Mouse (Mus musculus) myocyte (in vitro differentiated cells): Measurements from ENCODE around the gene Ttc14. TPM values are rescaled to one million over a fixed set of nuclear protein-coding genes. Genes with fewer than 3 reads are reported as not detected.
A peak's percentile ranks its signal among the peaks of the same experiment; 100 is the strongest.

Source experiments
- H3K27me3 ChIP-seq: one replicate; pipeline ENCODE4 v1.6.1; 2011; ENCODE audit not compliant: control insufficient read depth, insufficient read depth, insufficient read length
- H3K36me3 ChIP-seq: one replicate; pipeline ENCODE4 v1.6.1; 2011; ENCODE audit not compliant: control insufficient read depth, insufficient read depth
- H3K4me2 ChIP-seq: one replicate; pipeline ENCODE4 v1.6.1; 2011; ENCODE audit warnings: low read depth, control low read depth
- H3K4me3 ChIP-seq: one replicate; pipeline ENCODE4 v1.5.1; 2011; ENCODE audit warnings: mild to moderate bottlenecking, control low read depth, moderate library complexity
- H3K79me2 ChIP-seq: one replicate; pipeline ENCODE4 v1.6.1; 2011; ENCODE audit not compliant: control insufficient read depth, insufficient read depth
- H3ac ChIP-seq: one replicate; pipeline ENCODE4 v1.6.1; 2011; ENCODE audit not compliant: control insufficient read depth, insufficient read length
- CEBPB ChIP-seq: IDR thresholded peaks from 2 replicates; pipeline ENCODE4 v1.6.1; 2011; ENCODE audit warnings: mild to moderate bottlenecking, moderate library complexity; ENCODE audit not compliant: poor library complexity, insufficient read depth, severe bottlenecking
- E2F4 ChIP-seq: IDR thresholded peaks from one replicate; pipeline ENCODE4 v1.6.1; 2011; ENCODE audit warnings: mild to moderate bottlenecking, control low read depth, moderate library complexity; ENCODE audit not compliant: insufficient read depth
- MAX ChIP-seq: IDR thresholded peaks from one replicate; pipeline ENCODE4 v1.6.1; 2011; ENCODE audit warnings: low read depth, mild to moderate bottlenecking, control low read depth
- MYOD1 ChIP-seq, 3 experiments: IDR thresholded peaks; one replicate each; pipeline ENCODE4 v1.6.1; 2011; ENCODE audit warnings: control low read depth in 2 of 3, low read depth in 2 of 3, mild to moderate bottlenecking in 2 of 3, moderate library complexity in 1 of 3; ENCODE audit not compliant: insufficient read length in 2 of 3, control insufficient read depth in 1 of 3
- MYOG ChIP-seq, 3 experiments: IDR thresholded peaks; one replicate each; pipeline ENCODE4 v1.6.1; 2011; ENCODE audit warnings: control low read depth in 2 of 3, low read depth in 2 of 3, mild to moderate bottlenecking in 2 of 3; ENCODE audit not compliant: insufficient read length in 2 of 3, control insufficient read depth in 1 of 3, insufficient read depth in 1 of 3
- POLR2A ChIP-seq: IDR thresholded peaks from one replicate; pipeline ENCODE4 v1.6.1; 2011; ENCODE audit warnings: low read depth, mild to moderate bottlenecking, control low read depth, moderate library complexity; ENCODE audit not compliant: insufficient read length
- POLR2AphosphoS2 ChIP-seq: IDR thresholded peaks from one replicate; pipeline ENCODE4 v1.6.1; 2011; ENCODE audit warnings: low read depth, control low read depth; ENCODE audit not compliant: insufficient read length
- REST ChIP-seq: IDR thresholded peaks from one replicate; pipeline ENCODE4 v1.6.1; 2011; ENCODE audit warnings: mild to moderate bottlenecking, control low read depth, moderate library complexity; ENCODE audit not compliant: insufficient read depth, insufficient read length
- SRF ChIP-seq: IDR thresholded peaks from one replicate; pipeline ENCODE4 v1.6.1; 2011; ENCODE audit warnings: low read depth; ENCODE audit not compliant: control insufficient read depth, insufficient read length
- TCF12 ChIP-seq: IDR thresholded peaks from one replicate; pipeline ENCODE4 v1.6.1; 2011; ENCODE audit warnings: mild to moderate bottlenecking, control low read depth; ENCODE audit not compliant: poor library complexity, insufficient read depth, severe bottlenecking
- TCF3 ChIP-seq: IDR thresholded peaks from one replicate; pipeline ENCODE4 v1.6.1; 2011; ENCODE audit warnings: low read depth, control low read depth; ENCODE audit not compliant: insufficient read length
- USF1 ChIP-seq: IDR thresholded peaks from one replicate; pipeline ENCODE4 v1.6.1; 2011; ENCODE audit warnings: low read depth, mild to moderate bottlenecking, control low read depth, moderate library complexity
- polyA plus RNA-seq: library from polyadenylated mRNA; unstranded; fragments of >200 nt; fragmentation: generic; extraction: Trizol; gene quantifications from one replicate; pipeline ENCODE4 v1.2.1, GENCODE M21; 2012; ENCODE audit warnings: missing spikeins

Gene Ttc14
- polyA plus RNA-seq, result 3.2 TPM

- TF ChIP-seq E2F4 (peak; percentile 50), POLR2AphosphoS2 (peak; percentile 77), MYOD1 (IDR thresholded peaks at IDR 0.05; ENCODE audit: control insufficient read depth in 1 of 3, insufficient read length in 2 of 3, low read depth in 2 of 3) (no peak), SRF (no peak), POLR2A (peak; percentile 92), TCF12 (no peak), USF1 (no peak), REST (no peak), CEBPB (no peak), MYOG (IDR thresholded peaks at IDR 0.05; ENCODE audit: control insufficient read depth in 1 of 3, insufficient read depth in 1 of 3, insufficient read length in 2 of 3, low read depth in 2 of 3) (peak in 1 of 3 experiments; percentile 20), MAX (no peak), TCF3 (no peak)
- peak within 1 kb of the TSS; percentile 99 for H3K4me2 ChIP-seq
- peaks cover 24% of the 10 kb centered on the region for H3K79me2 ChIP-seq
- peak within 1 kb of the TSS; percentile 41 for H3K4me3 ChIP-seq
- peaks cover 15% of the 10 kb centered on the region for H3K36me3 ChIP-seq
- H3K27me3 ChIP-seq, result no peaks in the 10 kb centered on the region
- H3ac ChIP-seq, result peak within 1 kb of the TSS; percentile 96
Observed at GRCm38 (mm10) chr3:33799617-33800512, at the start of gene Ttc14. TSS of gene Ttc14 (plus strand) at chr3:33799832.

- no peaks in the 10 kb centered on the region for H3K36me3 ChIP-seq
- H3K4me3 ChIP-seq, result no peak overlapping the region
- H3ac ChIP-seq, result no peak overlapping the region
- TF ChIP-seq POLR2A, result no peak
- TF ChIP-seq SRF, result no peak
- no peak for TF ChIP-seq TCF3
- no peak for TF ChIP-seq MYOG (IDR thresholded peaks at IDR 0.05; ENCODE audit: control insufficient read depth in 1 of 3, insufficient read depth in 1 of 3, insufficient read length in 2 of 3, low read depth in 2 of 3)
- no peak for TF ChIP-seq CEBPB
- TF ChIP-seq TCF12, result no peak
- no peak for TF ChIP-seq POLR2AphosphoS2
- no peak for TF ChIP-seq MAX
- no peak for TF ChIP-seq E2F4
- no peak for TF ChIP-seq USF1
- no peak for TF ChIP-seq REST
- H3K4me2 ChIP-seq, result no peak overlapping the region
- no peaks in the 10 kb centered on the region for H3K79me2 ChIP-seq
- no peaks in the 10 kb centered on the region for H3K27me3 ChIP-seq
Observed at GRCm38 (mm10) chr3:33790975-33791374, 8.7 kb upstream of the Ttc14 start.

DNA sequence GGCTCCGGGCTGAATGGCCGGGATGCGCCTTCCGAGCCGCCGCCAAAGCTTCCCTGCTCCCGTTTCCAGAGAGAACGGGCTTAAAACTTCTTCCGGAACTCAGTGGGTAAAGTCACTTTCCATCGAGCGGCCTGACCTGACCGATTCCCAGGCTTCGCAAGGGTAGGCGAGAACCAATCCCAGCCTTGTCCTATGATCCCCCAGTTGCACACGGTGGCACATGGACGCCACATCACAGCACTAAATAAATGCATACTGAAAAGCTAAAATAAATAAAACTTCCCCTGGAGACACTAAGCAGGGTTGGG, 835 bp downstream of the Ttc14 start:
- Histone ChIP-seq H3K4me2 (peak overlapping the region; percentile 60), H3K27me3 (no peaks in the 10 kb centered on the region), H3ac (peak overlapping the region; percentile 96), H3K4me3 (peak overlapping the region; percentile 41), H3K36me3 (peaks cover 21% of the 10 kb centered on the region), H3K79me2 (peaks cover 24% of the 10 kb centered on the region)
- no peak for TF ChIP-seq REST
- no peak for TF ChIP-seq POLR2A
- no peak for TF ChIP-seq TCF3

DNA sequence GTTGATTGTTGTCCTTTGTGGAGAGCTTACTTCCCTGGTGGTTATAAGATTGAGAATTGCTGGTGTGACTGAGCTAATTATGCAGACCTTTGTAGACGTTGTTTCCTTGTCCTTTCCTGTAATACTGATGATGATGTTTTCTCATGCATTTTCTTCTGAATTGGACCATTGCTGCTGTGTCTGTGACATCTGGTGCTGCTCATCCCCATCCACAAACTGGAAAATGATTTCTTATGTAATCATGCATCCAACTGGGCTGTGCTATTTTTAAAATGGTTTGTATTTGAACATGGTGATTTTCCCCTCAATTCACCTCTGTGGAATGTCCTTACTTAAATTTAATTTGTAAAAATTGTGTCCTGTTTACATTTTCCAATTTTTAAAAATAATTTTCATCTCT, 7.5 kb downstream of the Ttc14 start:
- no peak overlapping the region for H3K4me3 ChIP-seq
- no peak overlapping the region for H3K4me2 ChIP-seq
- H3K36me3 ChIP-seq, result peaks cover 63% of the 10 kb centered on the region
- no peaks in the 10 kb centered on the region for H3K27me3 ChIP-seq
- H3ac ChIP-seq, result no peak overlapping the region
- TF ChIP-seq MYOG (IDR thresholded peaks at IDR 0.05; ENCODE audit: control insufficient read depth in 1 of 3, insufficient read depth in 1 of 3, insufficient read length in 2 of 3, low read depth in 2 of 3) (no peak), POLR2AphosphoS2 (no peak), MAX (no peak), TCF3 (no peak), POLR2A (no peak), REST (no peak), TCF12 (no peak), E2F4 (no peak), CEBPB (no peak), USF1 (no peak), MYOD1 (IDR thresholded peaks at IDR 0.05; ENCODE audit: control insufficient read depth in 1 of 3, insufficient read length in 2 of 3, low read depth in 2 of 3) (no peak), SRF (no peak)
- peaks cover 6% of the 10 kb centered on the region for H3K79me2 ChIP-seq
